In genomic region chr1:152640195-152640981, GRCm38 (mm10) we compare ENCODE assay signal across 8 mouse cellular contexts.
A peak's percentile ranks its signal among the peaks of the same experiment; 100 is the strongest.
DNase-seq lines count a peak whose midpoint lies in the region; ATAC-seq lines count a peak whose summit lies in the region.

No protein-coding gene starts in this region.

- H3K9ac ChIP-seq in midbrain, embryonic 13.5 days (replicated peaks): no peak overlapping the region
- no peak overlapping the region for H3K9ac ChIP-seq in midbrain, embryonic 11.5 days (ENCODE audit: low read length)
- H3K9ac ChIP-seq in embryonic facial prominence, embryonic 15.5 days: no peak overlapping the region
- no peak overlapping the region for H3K9ac ChIP-seq in heart, embryonic 14.5 days (ENCODE audit: low read length)
- H3K9ac ChIP-seq in limb, embryonic 15.5 days: no peak overlapping the region

- no peak for DNase-seq in midbrain, embryonic 11.5 days (ENCODE audit: low spot score, missing footprints)
- peak; percentile 90 for DNase-seq in kidney, postnatal 14 days
- peak; percentile 85 for DNase-seq in skeletal muscle tissue, adult 2 months (ENCODE audit: low read depth, low spot score)
- no peak for DNase-seq in thymus, postnatal 10 days (ENCODE audit: low spot score in 2 of 2)

- no peaks in the 10 kb centered on the region for H3K9me3 ChIP-seq in midbrain, embryonic 13.5 days
- no peaks in the 10 kb centered on the region for H3K9me3 ChIP-seq in midbrain, embryonic 11.5 days (ENCODE audit: control insufficient read depth, low read length)
- H3K9me3 ChIP-seq in embryonic facial prominence, embryonic 15.5 days (replicated peaks): no peaks in the 10 kb centered on the region
- no peaks in the 10 kb centered on the region for H3K9me3 ChIP-seq in heart, embryonic 14.5 days (ENCODE audit: control insufficient read depth, low read length)
- H3K9me3 ChIP-seq in limb, embryonic 15.5 days: no peaks in the 10 kb centered on the region

- H3K4me2 ChIP-seq in midbrain, embryonic 13.5 days (replicated peaks): no peak overlapping the region
- no peak overlapping the region for H3K4me2 ChIP-seq in midbrain, embryonic 11.5 days
- no peak overlapping the region for H3K4me2 ChIP-seq in embryonic facial prominence, embryonic 15.5 days (replicated peaks)
- H3K4me2 ChIP-seq in heart, embryonic 14.5 days (ENCODE audit: low read length): peak overlapping the region; percentile 5; the same call in 1 of the 2 replicates
- H3K4me2 ChIP-seq in limb, embryonic 15.5 days: no peak overlapping the region

- H3K36me3 ChIP-seq in midbrain, embryonic 13.5 days: no peaks in the 10 kb centered on the region
- H3K36me3 ChIP-seq in midbrain, embryonic 11.5 days (ENCODE audit: control insufficient read depth, insufficient read depth, low read length): no peaks in the 10 kb centered on the region
- H3K36me3 ChIP-seq in embryonic facial prominence, embryonic 15.5 days: no peaks in the 10 kb centered on the region
- H3K36me3 ChIP-seq in heart, embryonic 14.5 days (ENCODE audit: control insufficient read depth, insufficient read depth, low read length): no peaks in the 10 kb centered on the region
- H3K36me3 ChIP-seq in limb, embryonic 15.5 days: no peaks in the 10 kb centered on the region

- WGBS in midbrain, embryonic 13.5 days: 66% methylated on average over 11 of the region's 11 CpGs
- WGBS in midbrain, embryonic 11.5 days: 84% methylated on average over 11 of the region's 11 CpGs
- 27% methylated on average over 11 of the region's 11 CpGs for WGBS in embryonic facial prominence, embryonic 15.5 days
- WGBS in heart, embryonic 14.5 days: 16% methylated on average over 11 of the region's 11 CpGs
- 22% methylated on average over 11 of the region's 11 CpGs for WGBS in limb, embryonic 15.5 days

- no peak overlapping the region for H3K4me3 ChIP-seq in midbrain, embryonic 13.5 days (replicated peaks)
- H3K4me3 ChIP-seq in midbrain, embryonic 11.5 days (ENCODE audit: low read depth, low read length): no peak overlapping the region
- no peak overlapping the region for H3K4me3 ChIP-seq in embryonic facial prominence, embryonic 15.5 days (replicated peaks)
- H3K4me3 ChIP-seq in heart, embryonic 14.5 days (ENCODE audit: control insufficient read depth in 1 of 2, insufficient read depth in 1 of 2, low read depth in 1 of 2, low read length in 2 of 2): no peak overlapping the region
- H3K4me3 ChIP-seq in limb, embryonic 15.5 days: no peak overlapping the region

- H3K27ac ChIP-seq in midbrain, embryonic 13.5 days: no peak overlapping the region
- H3K27ac ChIP-seq in midbrain, embryonic 11.5 days (ENCODE audit: low read depth, low read length): no peak overlapping the region
- peak overlapping the region; percentile 76 for H3K27ac ChIP-seq in embryonic facial prominence, embryonic 15.5 days (replicated peaks)
- H3K27ac ChIP-seq in heart, embryonic 14.5 days (replicated peaks in 1 of 2; ENCODE audit: control insufficient read depth in 1 of 2, insufficient read depth in 1 of 2, low read depth in 2 of 2, low read length in 2 of 2): peak overlapping the region; percentile 89
- H3K27ac ChIP-seq in limb, embryonic 15.5 days: peak overlapping the region; percentile 82

- no peaks in the 10 kb centered on the region for H3K27me3 ChIP-seq in midbrain, embryonic 13.5 days
- H3K27me3 ChIP-seq in midbrain, embryonic 11.5 days (ENCODE audit: control insufficient read depth, insufficient read depth, low read length): no peaks in the 10 kb centered on the region
- H3K27me3 ChIP-seq in embryonic facial prominence, embryonic 15.5 days: no peaks in the 10 kb centered on the region
- H3K27me3 ChIP-seq in heart, embryonic 14.5 days (ENCODE audit: control insufficient read depth, insufficient read depth, low read length): no peaks in the 10 kb centered on the region
- H3K27me3 ChIP-seq in limb, embryonic 15.5 days: no peaks in the 10 kb centered on the region

- H3K4me1 ChIP-seq in midbrain, embryonic 13.5 days (replicated peaks): 0 out of 2 replicates have a peak, but pooled peaks cover 6% of the 10 kb centered on the region
- H3K4me1 ChIP-seq in midbrain, embryonic 11.5 days (ENCODE audit: control insufficient read depth, insufficient read depth, low read length): no peaks in the 10 kb centered on the region
- peaks cover 34% of the 10 kb centered on the region for H3K4me1 ChIP-seq in embryonic facial prominence, embryonic 15.5 days
- peaks cover 22 to 23% of the 10 kb centered on the region in 2 experiments for H3K4me1 ChIP-seq in heart, embryonic 14.5 days (ENCODE audit: control insufficient read depth in 2 of 2, insufficient read depth in 2 of 2, low read length in 2 of 2)
- peaks cover 38% of the 10 kb centered on the region for H3K4me1 ChIP-seq in limb, embryonic 15.5 days

- ATAC-seq in midbrain, embryonic 13.5 days: peak; percentile 53; the same call in 1 of the 2 replicates
- no peak for ATAC-seq in midbrain, embryonic 11.5 days (ENCODE audit: low FRiP score)
- ATAC-seq in embryonic facial prominence, embryonic 15.5 days (ENCODE audit: insufficient number of reproducible peaks, low FRiP score, low TSS enrichment, low read depth): peak; percentile 79
- ATAC-seq in heart, embryonic 14.5 days (ENCODE audit: insufficient number of reproducible peaks, insufficient read depth, low FRiP score, low read depth): peak; percentile 85
- peak; percentile 87 for ATAC-seq in limb, embryonic 15.5 days (ENCODE audit: insufficient number of reproducible peaks, low FRiP score, low TSS enrichment, low read depth)

Comparison
In these comparisons a context has a peak if more than half of its experiments do, and no peak if none do; other contexts are left out.
1. H3K27ac ChIP-seq: peak in embryonic facial prominence, embryonic 15.5 days (single experiment), heart, embryonic 14.5 days (2 of 2) and limb, embryonic 15.5 days (single experiment); none in midbrain, embryonic 13.5 days (single experiment) and midbrain, embryonic 11.5 days (single experiment).
2. DNase-seq: peak in kidney, postnatal 14 days (single experiment) and skeletal muscle tissue, adult 2 months (single experiment); none in midbrain, embryonic 11.5 days (single experiment) and thymus, postnatal 10 days (0 of 2).